Mouse (Mus musculus) neutrophil, adult 5-6 weeks (primary cell): ENCODE data around the gene Olfr1270. TPM values are rescaled to one million over a fixed set of nuclear protein-coding genes. Genes with fewer than 3 reads are reported as not detected.
"Not testable (repeated sequence)": the region's sequence is repeated elsewhere in the genome, so short reads cannot be mapped to it uniquely, and the experiment has no call there.

ENCODE experiments used
- ATAC-seq: fragments of 151-379, 151-347 bp; 2 replicates; pipeline ENCODE4 v1.8.0; 2017; ENCODE audit warnings: mild to moderate bottlenecking, moderate TSS enrichment; ENCODE audit not compliant: insufficient number of reproducible peaks, poor library complexity, low FRiP score, severe bottlenecking; ENCODE audit errors: extremely low read depth
- total RNA-seq: library from RNA; stranded (forward); fragments of 200-1000 nt; gene quantifications from 2 replicates; pipeline ENCODE4 v1.2.3, GENCODE M21; 2017

Olfr1270 gene
- not detected in 2 replicates for total RNA-seq

DNA sequence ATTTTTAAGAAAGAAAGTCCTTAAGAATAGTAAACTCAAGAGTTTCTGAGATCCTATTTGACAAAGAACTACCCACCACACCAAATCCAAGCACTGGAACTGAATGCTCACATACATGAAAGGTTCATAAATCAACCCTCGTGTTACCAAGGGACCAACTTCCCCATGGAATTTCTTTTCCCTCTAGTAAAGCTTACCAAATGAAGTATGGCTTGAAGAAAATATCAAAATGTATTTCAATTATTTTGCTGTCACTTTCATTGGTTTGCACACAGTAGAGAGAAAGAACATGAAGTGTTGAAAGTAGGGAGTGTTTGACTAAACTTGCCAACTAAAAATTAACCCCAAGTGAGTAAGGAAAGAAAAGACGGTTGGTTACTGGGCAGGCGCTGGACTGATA is at the start of gene Olfr1270:
Olfr1270 (minus strand) TSS at position 101 of the 400 bp plus-strand sequence.
- no peak for ATAC-seq

DNA sequence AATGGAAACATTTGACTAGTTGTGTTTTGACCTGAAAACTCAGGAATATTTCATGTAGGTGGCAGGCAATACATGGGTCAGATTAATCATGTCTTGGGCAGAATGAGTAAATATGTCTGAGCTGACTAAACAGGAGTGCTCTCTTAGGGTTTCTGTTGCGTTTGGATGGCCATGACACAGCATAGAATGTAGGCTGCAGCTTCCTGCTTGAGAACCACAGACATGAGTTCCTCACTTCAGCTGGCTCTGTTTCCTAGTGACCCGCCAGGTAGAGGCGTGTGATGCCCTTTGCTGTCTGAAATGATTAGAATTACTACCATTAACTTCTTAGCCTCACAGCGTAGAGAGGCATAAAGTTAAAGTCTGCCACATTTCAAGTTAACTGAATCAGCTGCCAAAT is 46.7 kb upstream of the Olfr1270 start:
- not testable (repeated sequence) for ATAC-seq

DNA sequence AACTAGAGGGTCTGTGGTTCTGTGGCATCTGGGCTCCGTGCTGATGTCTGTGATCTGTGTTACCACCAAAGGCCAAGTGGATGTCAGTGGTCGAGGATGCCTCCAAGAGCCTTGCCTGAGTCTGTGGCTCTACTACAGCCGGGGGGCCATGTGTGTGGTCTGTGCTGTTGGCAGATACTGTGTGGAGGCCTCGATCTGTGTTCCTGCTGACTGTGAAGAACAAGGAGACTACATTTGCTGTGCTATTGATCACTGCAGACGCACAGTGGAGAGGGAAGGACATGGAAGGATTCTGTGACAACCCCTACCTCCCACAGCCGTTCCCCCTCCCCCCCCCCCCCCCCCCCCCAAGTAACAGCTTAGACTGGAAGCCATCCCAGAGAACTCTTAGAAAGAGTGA is 42.4 kb upstream of the Olfr1270 start:
- not testable (repeated sequence) for ATAC-seq

DNA sequence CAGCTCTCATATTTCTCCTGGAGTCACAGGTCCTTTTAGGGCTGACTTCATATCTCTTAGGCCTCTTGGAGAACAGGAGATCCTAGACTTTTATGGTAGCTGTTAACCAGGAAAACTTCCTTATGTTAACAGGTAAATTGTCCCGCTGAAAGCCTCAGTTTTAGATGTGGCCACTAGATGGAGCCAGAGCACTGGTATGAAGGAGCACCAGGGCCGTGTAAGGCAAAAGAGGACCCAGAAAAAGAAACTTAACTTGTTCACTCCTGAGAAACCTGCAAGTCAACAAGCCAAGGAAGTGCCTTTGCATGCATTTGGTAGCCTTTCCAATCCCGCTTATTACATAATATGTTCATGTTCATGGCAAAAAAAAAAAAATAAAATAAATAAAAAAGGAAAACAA is 41.9 kb upstream of the Olfr1270 start:
- peak; percentile 36; the same call in 1 of the 2 replicates for ATAC-seq

GRCm38 (mm10) chr2:90187082-90187481 is 34.2 kb upstream of the Olfr1270 start:
- not testable (repeated sequence) for ATAC-seq

GRCm38 (mm10) chr2:90186082-90186481 is 33.2 kb upstream of the Olfr1270 start:
- not testable (repeated sequence) for ATAC-seq

- ATAC-seq, result no peak
Measured at GRCm38 (mm10) chr2:90153916-90154315, 1.0 kb upstream of the Olfr1270 start.

- no peak for ATAC-seq
Measured at GRCm38 (mm10) chr2:90142196-90142595, 10.7 kb downstream of the Olfr1270 start, which contains the start of gene Olfr32. Gene Olfr32 (minus strand): TSS chr2:90142296.

DNA sequence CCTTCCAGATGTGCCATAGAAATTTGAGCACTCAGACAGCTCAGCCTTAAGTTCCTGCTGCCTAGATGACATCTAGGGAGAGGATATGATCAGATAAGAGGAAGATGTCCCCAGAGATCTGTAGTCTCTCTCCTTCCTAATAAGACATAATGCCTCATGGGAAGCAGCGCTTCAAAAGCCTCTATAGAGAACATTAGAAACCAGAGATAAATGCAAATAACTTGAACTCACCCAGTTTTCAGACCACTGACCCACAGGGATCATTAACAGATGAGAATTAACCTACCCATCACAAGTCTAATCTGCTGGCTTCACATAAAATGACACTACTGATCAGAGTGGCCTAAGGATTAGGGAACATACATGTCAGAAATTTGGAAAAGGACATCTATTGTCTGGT is 31.6 kb downstream of the Olfr1270 start, which contains the start of gene Olfr1269:
Olfr1269 (minus strand) TSS at position 101 of the 400 bp plus-strand sequence.
- no peak for ATAC-seq

Other genes starting within 250 kb of the Olfr1270 start
- gene Olfr1258, start 225.8 kb downstream of the Olfr1270 start, total RNA-seq, result not detected in 2 replicates
- not detected in 2 replicates for gene Olfr1259, start 204.4 kb downstream of the Olfr1270 start, total RNA-seq
- not detected in 2 replicates for gene Olfr1260, start 178.8 kb downstream of the Olfr1270 start, total RNA-seq
- gene Olfr1261, start 161.9 kb downstream of the Olfr1270 start, total RNA-seq, result not detected in 2 replicates
- gene Olfr1262, start 152.9 kb downstream of the Olfr1270 start, total RNA-seq, result not detected in 2 replicates
- gene Olfr1263, start 141.0 kb downstream of the Olfr1270 start, total RNA-seq, result not detected in 2 replicates
- not detected in 2 replicates for gene Olfr1264, start 127.5 kb downstream of the Olfr1270 start, total RNA-seq
- gene Olfr1265, start 117.8 kb downstream of the Olfr1270 start, total RNA-seq, result not detected in 2 replicates
- not detected in 2 replicates for gene Olfr140, start 89.5 kb downstream of the Olfr1270 start, total RNA-seq
- not detected in 2 replicates for gene Olfr1269, start 31.7 kb downstream of the Olfr1270 start, total RNA-seq
- not detected in 2 replicates for gene Olfr32, start 10.8 kb downstream of the Olfr1270 start, total RNA-seq
- not detected in 2 replicates for gene Olfr1506, start 71.4 kb upstream of the Olfr1270 start, total RNA-seq
- not detected in 2 replicates for gene Olfr142, start 104.5 kb upstream of the Olfr1270 start, total RNA-seq
- under 0.01 TPM in 2 replicates for gene Olfr1271, start 117.9 kb upstream of the Olfr1270 start, total RNA-seq
- gene Olfr1272, start 139.8 kb upstream of the Olfr1270 start, total RNA-seq, result not detected in 2 replicates
- 0.35 TPM in 1 of 2 replicates, not detected in the other for gene Gm13769, start 169.1 kb upstream of the Olfr1270 start, total RNA-seq
- not detected in 2 replicates for gene Olfr1274-ps, start 245.6 kb upstream of the Olfr1270 start, total RNA-seq